Mouse (Mus musculus) limb, embryonic 10.5 days (tissue): ENCODE measurements at regions not wholly inside any gene's neighbourhood (a gene's known extent, or its start where the extent isn't known, plus 50 kb on each side); places are given as distances from the start of the nearest gene placed in this dataset.

Experiments used
- DNase-seq: peaks from one replicate; pipeline ENCODE4 v3.0.0-alpha.2; 2017; ENCODE audit warnings: low spot score
- H3K27ac ChIP-seq: fragments of 300-500 bp; sonication (generic); 2 replicates; pipeline ENCODE4 v1.5.1; 2016; ENCODE audit warnings: mild to moderate bottlenecking
- H3K27me3 ChIP-seq: fragments of 300-500 bp; sonication (generic); 2 replicates; pipeline ENCODE4 v1.6.1; 2016; ENCODE audit warnings: low read depth, mild to moderate bottlenecking; ENCODE audit not compliant: poor library complexity, severe bottlenecking
- H3K36me3 ChIP-seq: fragments of 300-500 bp; sonication (generic); 2 replicates; pipeline ENCODE4 v1.6.1; 2016; ENCODE audit warnings: mild to moderate bottlenecking, moderate library complexity
- H3K4me1 ChIP-seq: fragments of 300-500 bp; sonication (generic); 2 replicates; pipeline ENCODE4 v1.6.1; 2016
- H3K4me3 ChIP-seq: fragments of 300-500 bp; sonication (generic); 2 replicates; pipeline ENCODE4 v1.5.1; 2016; ENCODE audit warnings: mild to moderate bottlenecking, moderate library complexity
- H3K9me3 ChIP-seq: fragments of 300-500 bp; sonication (generic); replicated peaks from 2 replicates; pipeline ENCODE4 v1.6.1; 2016; ENCODE audit warnings: mild to moderate bottlenecking
- WGBS: fragments of 180-500 bp; shearing (Covaris S2); methylation state at CpG from one replicate; pipeline ENCODE4 v1.1.7; 2016; 5-methylcytosine and 5-hydroxymethylcytosine counted together

- no peak overlapping the region for H3K4me3 ChIP-seq
- no peaks in the 10 kb centered on the region for H3K4me1 ChIP-seq
- no peaks in the 10 kb centered on the region for H3K27me3 ChIP-seq
- no peak overlapping the region for H3K27ac ChIP-seq
- no peak for DNase-seq
- 77% methylated on average over 6 of the region's 6 CpGs for WGBS
- no peaks in the 10 kb centered on the region for H3K9me3 ChIP-seq
- H3K36me3 ChIP-seq = no peaks in the 10 kb centered on the region
Observed at GRCm38 (mm10) chr1:129057182-129057581, 215.9 kb upstream of the Thsd7b start.

- no peaks in the 10 kb centered on the region for H3K9me3 ChIP-seq
- H3K36me3 ChIP-seq = no peaks in the 10 kb centered on the region
- no peaks in the 10 kb centered on the region for H3K4me1 ChIP-seq
- H3K27ac ChIP-seq = no peak overlapping the region
- no peak for DNase-seq
- H3K27me3 ChIP-seq = no peaks in the 10 kb centered on the region
- H3K4me3 ChIP-seq = no peak overlapping the region
Observed at GRCm38 (mm10) chr1:129055252-129055651, 217.8 kb upstream of the Thsd7b start.

- no peak overlapping the region for H3K27ac ChIP-seq
- DNase-seq = no peak
- 88% methylated on average over 5 of the region's 5 CpGs for WGBS
- H3K36me3 ChIP-seq = no peaks in the 10 kb centered on the region
- H3K4me3 ChIP-seq = no peak overlapping the region
- no peaks in the 10 kb centered on the region for H3K9me3 ChIP-seq
- H3K4me1 ChIP-seq = no peaks in the 10 kb centered on the region
- H3K27me3 ChIP-seq = no peaks in the 10 kb centered on the region
Observed at GRCm38 (mm10) chr1:129033707-129034106, 239.4 kb upstream of the Thsd7b start.

DNA sequence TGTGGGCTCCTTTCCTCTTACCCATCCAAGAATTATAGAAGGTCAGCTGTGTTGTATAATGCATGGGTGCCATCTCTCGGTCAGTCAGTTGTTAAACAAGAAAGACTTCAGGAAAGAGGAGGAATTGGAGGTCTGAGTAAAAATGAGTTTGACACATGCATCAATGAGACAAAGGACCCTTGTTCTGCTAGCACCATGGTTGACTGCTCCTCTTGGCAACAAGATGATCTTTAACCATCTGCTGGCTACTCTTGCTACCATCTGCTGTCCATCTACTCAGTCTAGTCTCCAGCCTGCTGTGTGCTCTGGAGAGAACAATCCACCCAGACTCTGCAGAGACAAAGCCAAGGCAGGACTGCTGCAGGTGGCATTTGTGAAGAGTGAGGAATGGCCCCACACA, 267.2 kb upstream of the Thsd7b start:
- WGBS = 92% methylated on average over 1 of the region's 1 CpGs
- no peaks in the 10 kb centered on the region for H3K4me1 ChIP-seq
- DNase-seq = no peak
- H3K27me3 ChIP-seq = no peaks in the 10 kb centered on the region
- H3K4me3 ChIP-seq = no peak overlapping the region
- no peaks in the 10 kb centered on the region for H3K9me3 ChIP-seq
- no peaks in the 10 kb centered on the region for H3K36me3 ChIP-seq
- no peak overlapping the region for H3K27ac ChIP-seq

- 79% methylated on average over 2 of the region's 2 CpGs for WGBS
- DNase-seq = no peak
- no peaks in the 10 kb centered on the region for H3K36me3 ChIP-seq
- no peak overlapping the region for H3K27ac ChIP-seq
- H3K9me3 ChIP-seq = no peaks in the 10 kb centered on the region
- H3K4me1 ChIP-seq = no peaks in the 10 kb centered on the region
- no peak overlapping the region for H3K4me3 ChIP-seq
- no peaks in the 10 kb centered on the region for H3K27me3 ChIP-seq
Observed at GRCm38 (mm10) chr1:129002286-129002685, 270.8 kb upstream of the Thsd7b start.

DNA sequence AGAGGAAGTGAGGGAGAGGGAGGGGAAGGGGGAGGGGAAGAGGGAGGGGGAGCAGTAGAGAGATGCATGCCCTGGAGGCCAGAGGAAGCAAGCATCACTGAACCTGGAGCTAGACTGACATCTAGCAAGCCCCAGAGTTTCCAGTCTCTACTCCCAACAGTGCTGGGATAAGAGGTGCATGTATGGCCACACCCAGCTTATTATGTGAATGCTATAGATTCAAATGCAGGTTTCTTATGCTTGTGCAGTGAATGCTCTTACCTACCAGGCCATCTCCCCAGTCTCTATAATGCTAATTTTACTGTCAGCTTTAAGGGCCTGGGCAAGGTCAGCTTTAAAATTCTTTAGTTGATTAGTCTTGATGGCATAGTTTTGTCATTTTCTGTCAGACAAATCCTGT, 271.3 kb upstream of the Thsd7b start:
- Histone ChIP-seq H3K36me3 (no peaks in the 10 kb centered on the region), H3K27ac (no peak overlapping the region), H3K27me3 (no peaks in the 10 kb centered on the region), H3K9me3 (no peaks in the 10 kb centered on the region), H3K4me1 (no peaks in the 10 kb centered on the region), H3K4me3 (no peak overlapping the region)
- DNase-seq = no peak

DNA sequence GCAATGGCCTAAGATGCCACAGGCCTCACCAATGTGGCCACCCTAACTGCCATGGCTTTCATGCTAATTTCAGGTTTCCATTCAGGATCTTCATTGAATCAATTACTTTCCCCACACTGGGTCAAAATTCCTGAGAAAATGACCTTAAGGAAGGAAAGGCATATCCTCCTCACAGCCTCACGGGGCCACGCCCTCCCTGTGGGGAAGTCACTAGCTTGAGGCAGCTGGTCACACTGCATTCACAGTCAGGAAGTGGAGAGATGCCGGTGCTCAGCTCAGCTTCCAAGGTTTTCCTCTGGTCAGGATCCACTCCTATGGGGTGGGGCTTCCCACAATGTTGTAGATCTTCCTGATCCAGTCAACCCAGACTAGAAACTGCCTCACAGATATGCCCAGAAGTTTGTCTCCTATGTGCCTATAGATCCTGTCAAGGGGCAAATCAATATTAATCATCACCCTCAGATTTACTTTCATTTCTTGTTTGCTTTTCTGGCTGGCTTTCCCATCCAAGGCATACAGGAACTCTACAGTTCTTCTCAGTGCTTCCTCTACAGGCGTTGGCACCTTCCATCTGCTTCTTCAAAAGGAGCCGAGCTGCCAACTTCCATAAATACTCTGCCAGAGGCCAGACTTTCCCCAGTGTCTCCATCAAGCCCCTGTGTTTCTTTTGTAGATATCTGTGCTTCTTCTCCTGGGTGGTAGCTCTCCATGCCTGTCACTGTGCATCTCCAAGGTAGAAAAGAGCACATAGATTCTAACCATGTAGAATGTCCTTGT, 273.2 kb upstream of the Thsd7b start:
- WGBS = 72% methylated on average over 5 of the region's 5 CpGs
- no peaks in the 10 kb centered on the region for H3K9me3 ChIP-seq
- H3K27ac ChIP-seq = no peak overlapping the region
- H3K4me1 ChIP-seq = no peaks in the 10 kb centered on the region
- H3K36me3 ChIP-seq = no peaks in the 10 kb centered on the region
- no peak overlapping the region for H3K4me3 ChIP-seq
- H3K27me3 ChIP-seq = no peaks in the 10 kb centered on the region
- DNase-seq = no peak

- no peaks in the 10 kb centered on the region for H3K27me3 ChIP-seq
- WGBS = 87% methylated on average over 6 of the region's 6 CpGs
- H3K36me3 ChIP-seq = no peaks in the 10 kb centered on the region
- H3K27ac ChIP-seq = no peak overlapping the region
- DNase-seq = no peak
- H3K4me1 ChIP-seq = no peaks in the 10 kb centered on the region
- no peak overlapping the region for H3K4me3 ChIP-seq
- no peaks in the 10 kb centered on the region for H3K9me3 ChIP-seq
Observed at GRCm38 (mm10) chr1:128994655-128995054, 278.4 kb upstream of the Thsd7b start.

GRCm38 (mm10) chr1:128983411-128983810, 289.7 kb upstream of the Thsd7b start:
- Histone ChIP-seq H3K4me1 (no peaks in the 10 kb centered on the region), H3K27ac (no peak overlapping the region), H3K9me3 (no peaks in the 10 kb centered on the region), H3K4me3 (no peak overlapping the region), H3K36me3 (no peaks in the 10 kb centered on the region), H3K27me3 (no peaks in the 10 kb centered on the region)
- no peak for DNase-seq
- WGBS = 93% methylated on average over 2 of the region's 2 CpGs

DNA sequence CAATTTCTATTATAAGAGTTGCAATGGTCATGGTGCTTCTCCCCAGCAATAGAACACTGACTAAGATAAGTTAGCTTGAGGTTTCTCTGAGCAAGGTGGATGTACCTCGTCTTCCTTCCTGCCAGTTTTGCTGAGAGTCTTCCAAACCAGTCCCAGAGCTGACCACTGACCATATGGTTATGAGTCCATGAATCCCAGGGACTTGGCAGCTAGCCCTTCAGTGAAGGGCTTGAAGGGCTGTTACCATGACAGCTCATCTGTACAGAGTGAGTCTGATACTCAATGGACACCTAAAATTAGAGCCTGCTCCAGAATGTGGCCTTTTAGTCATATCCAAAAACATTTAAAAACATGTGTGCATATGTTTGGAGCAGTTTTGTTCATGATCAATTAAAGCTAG, 297.5 kb upstream of the Thsd7b start:
- Histone ChIP-seq H3K9me3 (no peaks in the 10 kb centered on the region), H3K27ac (no peak overlapping the region), H3K4me3 (no peak overlapping the region), H3K27me3 (no peaks in the 10 kb centered on the region), H3K36me3 (no peaks in the 10 kb centered on the region), H3K4me1 (no peaks in the 10 kb centered on the region)
- WGBS = 79% methylated on average over 1 of the region's 1 CpGs
- DNase-seq = no peak

DNA sequence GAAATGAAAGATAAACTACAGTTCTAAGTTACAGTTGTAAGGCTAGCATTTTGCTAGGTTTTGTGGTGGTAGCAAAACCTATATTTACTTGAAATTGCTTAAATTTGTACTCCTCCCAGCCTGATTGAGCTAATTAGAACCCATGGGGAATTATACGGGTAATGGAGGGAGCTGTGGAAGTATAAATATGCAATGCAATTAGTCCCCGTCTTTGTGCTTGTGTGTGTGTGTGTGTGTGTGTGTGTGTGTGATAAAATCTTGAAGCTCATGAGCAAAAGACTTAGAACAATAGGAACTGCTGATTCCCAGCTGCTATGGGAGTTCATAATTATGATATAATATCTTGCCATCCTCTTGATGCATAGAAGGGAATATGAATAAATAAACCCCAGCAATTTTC, 321.7 kb upstream of the Thsd7b start:
- no peak for DNase-seq
- Histone ChIP-seq H3K9me3 (no peaks in the 10 kb centered on the region), H3K36me3 (no peaks in the 10 kb centered on the region), H3K27ac (no peak overlapping the region), H3K4me3 (no peak overlapping the region), H3K4me1 (no peaks in the 10 kb centered on the region), H3K27me3 (no peaks in the 10 kb centered on the region)
- 79% methylated on average over 2 of the region's 2 CpGs for WGBS

GRCm38 (mm10) chr1:128950512-128950911, 322.6 kb upstream of the Thsd7b start:
- 79% methylated on average over 4 of the region's 4 CpGs for whole genome bisulfite sequencing
- no peaks in the 10 kb centered on the region for H3K4me1 ChIP-seq
- no peaks in the 10 kb centered on the region for H3K36me3 ChIP-seq
- H3K27ac ChIP-seq = no peak overlapping the region
- H3K27me3 ChIP-seq = no peaks in the 10 kb centered on the region
- no peaks in the 10 kb centered on the region for H3K9me3 ChIP-seq
- DNase-seq = no peak
- no peak overlapping the region for H3K4me3 ChIP-seq

GRCm38 (mm10) chr1:128914811-128915210, 322.7 kb upstream of the Cxcr4 start:
- no peak for DNase-seq
- H3K27ac ChIP-seq = no peak overlapping the region
- no peaks in the 10 kb centered on the region for H3K4me1 ChIP-seq
- 66% methylated on average over 1 of the region's 1 CpGs for WGBS
- no peaks in the 10 kb centered on the region for H3K36me3 ChIP-seq
- H3K4me3 ChIP-seq = no peak overlapping the region
- no peaks in the 10 kb centered on the region for H3K27me3 ChIP-seq
- H3K9me3 ChIP-seq = no peaks in the 10 kb centered on the region

GRCm38 (mm10) chr1:128912532-128912931, 320.4 kb upstream of the Cxcr4 start:
- no peaks in the 10 kb centered on the region for H3K27me3 ChIP-seq
- H3K27ac ChIP-seq = no peak overlapping the region
- no peaks in the 10 kb centered on the region for H3K9me3 ChIP-seq
- no peaks in the 10 kb centered on the region for H3K4me1 ChIP-seq
- no peak for DNase-seq
- H3K36me3 ChIP-seq = no peaks in the 10 kb centered on the region
- H3K4me3 ChIP-seq = no peak overlapping the region
